Mouse (Mus musculus) limb, embryonic 14.5 days (tissue): ENCODE data around the gene Esrrg. TPM values are rescaled to one million over a fixed set of nuclear protein-coding genes. Genes with fewer than 3 reads are reported as not detected.

Source experiments
- ATAC-seq: fragments of 200-750 bp; cut with Nextera tagmentation; 2 replicates; pipeline ENCODE4 v1.8.0; 2017; ENCODE audit warnings: low read depth, moderate number of reproducible peaks, moderate TSS enrichment; ENCODE audit not compliant: low FRiP score
- DNase-seq: peaks from one replicate; pipeline ENCODE4 v3.0.0-alpha.2; 2015; ENCODE audit warnings: low spot score
- H3K27ac ChIP-seq: fragments of 300-500 bp; sonication (generic); replicated peaks from 2 replicates; pipeline ENCODE4 v1.5.1; 2014; ENCODE audit warnings: low read depth, mild to moderate bottlenecking, low read length, moderate library complexity, mixed read lengths
- H3K27me3 ChIP-seq: fragments of 300-500 bp; sonication (generic); 2 replicates; pipeline ENCODE4 v1.6.1; 2014; ENCODE audit warnings: low read length, mixed read lengths; ENCODE audit not compliant: control insufficient read depth, insufficient read depth
- H3K36me3 ChIP-seq: fragments of 300-500 bp; sonication (generic); 2 replicates; pipeline ENCODE4 v1.6.1; 2014; ENCODE audit warnings: mild to moderate bottlenecking, low read length, moderate library complexity, mixed read lengths; ENCODE audit not compliant: control insufficient read depth, insufficient read depth
- H3K4me1 ChIP-seq: fragments of 300-500 bp; sonication (generic); 2 replicates; pipeline ENCODE4 v1.6.1; 2014; ENCODE audit warnings: antibody characterized with exemption, low read length, mixed read lengths; ENCODE audit not compliant: control insufficient read depth, insufficient read depth
- H3K4me2 ChIP-seq: fragments of 300-500 bp; sonication (generic); replicated peaks from 2 replicates; pipeline ENCODE4 v1.6.1; 2014; ENCODE audit warnings: low read depth, mild to moderate bottlenecking, low read length, moderate library complexity; ENCODE audit not compliant: severe bottlenecking
- H3K4me3 ChIP-seq: fragments of 300-500 bp; sonication (generic); replicated peaks from 2 replicates; pipeline ENCODE4 v1.5.1; 2014; ENCODE audit warnings: low read length
- H3K9ac ChIP-seq: fragments of 300-500 bp; sonication (generic); 2 replicates; pipeline ENCODE4 v1.6.1; 2014; ENCODE audit warnings: mild to moderate bottlenecking, low read depth, low read length, moderate library complexity; ENCODE audit not compliant: severe bottlenecking
- H3K9me3 ChIP-seq: fragments of 300-500 bp; sonication (generic); 2 replicates; pipeline ENCODE4 v1.6.1; 2016; ENCODE audit warnings: low read length; ENCODE audit not compliant: control insufficient read depth
- POLR2A ChIP-seq: fragments of 200-500 bp; IDR thresholded peaks from 2 replicates; pipeline ENCODE4 v1.8.0; 2012; ENCODE audit warnings: inconsistent platforms, mild to moderate bottlenecking, moderate library complexity, borderline replicate concordance; ENCODE audit not compliant: insufficient read depth, insufficient read length; ENCODE audit errors: extremely low read depth
- WGBS: fragments of 180-500 bp; shearing (Covaris S2); extraction: QIAGEN DNeasy Blood & Tissue Kit; methylation state at CpG from one replicate; pipeline ENCODE4 v1.1.7; 2014; 5-methylcytosine and 5-hydroxymethylcytosine counted together
- polyA plus RNA-seq, 2 experiments: library from polyadenylated mRNA; depleted of rRNA in 1 of 2; stranded (reverse) in 1 of 2; unstranded in 1 of 2; fragments of >200 nt; fragmentation: Nextera tagmentation in 1 of 2; extraction: Ambion mirVana in 1 of 2; gene quantifications; 2 replicates each; pipeline versions ENCODE4 v1.2.1 to v1.2.3; 2012 to 2014

Gene Esrrg
- polyA plus RNA-seq, 2 experiments, result 1.1 to 1.5 TPM

GRCm38 (mm10) chr1:188031276-188031675, 422.7 kb downstream of the Esrrg start:
- no peaks in the 10 kb centered on the region for H3K9me3 ChIP-seq
- no peak overlapping the region for H3K4me3 ChIP-seq
- 22% methylated on average over 4 of the region's 4 CpGs for WGBS
- no peaks in the 10 kb centered on the region for H3K36me3 ChIP-seq
- no peak overlapping the region for H3K9ac ChIP-seq
- peaks cover 13% of the 10 kb centered on the region; the same call in 1 of the 2 replicates for H3K27me3 ChIP-seq
- DNase-seq, result no peak
- H3K27ac ChIP-seq, result no peak overlapping the region
- H3K4me2 ChIP-seq, result no peak overlapping the region
- no peak for ATAC-seq
- TF ChIP-seq POLR2A, result no peak
- H3K4me1 ChIP-seq, result no peaks in the 10 kb centered on the region

- Histone ChIP-seq H3K36me3 (no peaks in the 10 kb centered on the region), H3K4me1 (no peaks in the 10 kb centered on the region), H3K4me2 (no peak overlapping the region), H3K4me3 (no peak overlapping the region), H3K27ac (no peak overlapping the region), H3K27me3 (peaks cover 4% of the 10 kb centered on the region; the same call in 1 of the 2 replicates), H3K9me3 (no peaks in the 10 kb centered on the region), H3K9ac (no peak overlapping the region)
- TF ChIP-seq POLR2A, result no peak
- no peak for ATAC-seq
- no peak for DNase-seq
- 36% methylated on average over 8 of the region's 8 CpGs for WGBS
Measured at GRCm38 (mm10) chr1:188035957-188036356, 427.4 kb downstream of the Esrrg start.

- Histone ChIP-seq H3K36me3 (no peaks in the 10 kb centered on the region), H3K9me3 (no peaks in the 10 kb centered on the region), H3K9ac (no peak overlapping the region), H3K27ac (no peak overlapping the region), H3K4me1 (no peaks in the 10 kb centered on the region), H3K4me3 (no peak overlapping the region), H3K27me3 (no peaks in the 10 kb centered on the region), H3K4me2 (no peak overlapping the region)
- no peak for TF ChIP-seq POLR2A
- DNase-seq, result no peak
- no peak for ATAC-seq
- 69% methylated on average over 6 of the region's 6 CpGs for WGBS
Measured at GRCm38 (mm10) chr1:188046691-188047121, 438.1 kb downstream of the Esrrg start.

GRCm38 (mm10) chr1:188047148-188047547, 438.6 kb downstream of the Esrrg start:
- ATAC-seq, result no peak
- Histone ChIP-seq H3K36me3 (no peaks in the 10 kb centered on the region), H3K4me3 (no peak overlapping the region), H3K4me1 (no peaks in the 10 kb centered on the region), H3K27ac (no peak overlapping the region), H3K27me3 (no peaks in the 10 kb centered on the region), H3K9ac (no peak overlapping the region), H3K9me3 (no peaks in the 10 kb centered on the region), H3K4me2 (no peak overlapping the region)
- DNase-seq, result no peak
- WGBS, result 69% methylated on average over 3 of the region's 3 CpGs
- no peak for TF ChIP-seq POLR2A

GRCm38 (mm10) chr1:188055888-188056287, 447.3 kb downstream of the Esrrg start:
- H3K36me3 ChIP-seq, result no peaks in the 10 kb centered on the region
- H3K4me3 ChIP-seq, result no peak overlapping the region
- H3K4me1 ChIP-seq, result no peaks in the 10 kb centered on the region
- no peak overlapping the region for H3K9ac ChIP-seq
- peak; percentile 25 for DNase-seq
- no peaks in the 10 kb centered on the region for H3K9me3 ChIP-seq
- no peak overlapping the region for H3K4me2 ChIP-seq
- ATAC-seq, result no peak
- H3K27me3 ChIP-seq, result no peaks in the 10 kb centered on the region
- TF ChIP-seq POLR2A, result no peak
- no peak overlapping the region for H3K27ac ChIP-seq
- 45% methylated on average over 3 of the region's 3 CpGs for WGBS

GRCm38 (mm10) chr1:188057892-188058291, 449.3 kb downstream of the Esrrg start:
- H3K9ac ChIP-seq, result no peak overlapping the region
- no peaks in the 10 kb centered on the region for H3K36me3 ChIP-seq
- TF ChIP-seq POLR2A, result no peak
- ATAC-seq, result no peak
- 76% methylated on average over 4 of the region's 4 CpGs for WGBS
- H3K4me1 ChIP-seq, result no peaks in the 10 kb centered on the region
- H3K27me3 ChIP-seq, result no peaks in the 10 kb centered on the region
- no peak overlapping the region for H3K4me3 ChIP-seq
- no peak for DNase-seq
- no peak overlapping the region for H3K27ac ChIP-seq
- no peak overlapping the region for H3K4me2 ChIP-seq
- no peaks in the 10 kb centered on the region for H3K9me3 ChIP-seq
